Mouse (Mus musculus) adrenal gland (tissue): Measurements from ENCODE around the gene Ssh1.

ENCODE experiments used
- intact Hi-C: fragments of 180-260 bp; cut with DNase I; formaldehyde crosslinking; loops from one replicate; pipeline ENCODE4 v1.15.1; 2025

Gene Ssh1

DNA sequence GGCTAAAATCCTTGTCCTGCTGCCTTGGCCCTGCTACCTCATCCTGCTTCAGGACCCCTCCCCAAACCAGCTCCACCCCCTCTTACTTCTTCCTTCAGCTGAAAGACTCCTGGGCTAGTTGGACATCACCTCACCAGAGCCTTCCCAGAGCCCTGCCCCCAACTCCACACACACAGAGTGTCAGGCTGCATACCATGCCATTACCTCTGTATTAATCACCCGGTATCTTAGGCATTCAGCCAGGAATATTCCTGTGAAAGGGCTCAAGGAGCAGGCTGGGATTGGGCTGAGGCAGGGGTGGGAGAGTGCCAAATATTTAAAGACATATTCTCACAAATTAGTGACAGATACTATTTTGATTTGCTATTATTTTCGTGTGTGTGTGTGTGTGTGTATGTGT is 2.8 kb upstream of the Ssh1 start:
- intact Hi-C loops: no loop called here

DNA sequence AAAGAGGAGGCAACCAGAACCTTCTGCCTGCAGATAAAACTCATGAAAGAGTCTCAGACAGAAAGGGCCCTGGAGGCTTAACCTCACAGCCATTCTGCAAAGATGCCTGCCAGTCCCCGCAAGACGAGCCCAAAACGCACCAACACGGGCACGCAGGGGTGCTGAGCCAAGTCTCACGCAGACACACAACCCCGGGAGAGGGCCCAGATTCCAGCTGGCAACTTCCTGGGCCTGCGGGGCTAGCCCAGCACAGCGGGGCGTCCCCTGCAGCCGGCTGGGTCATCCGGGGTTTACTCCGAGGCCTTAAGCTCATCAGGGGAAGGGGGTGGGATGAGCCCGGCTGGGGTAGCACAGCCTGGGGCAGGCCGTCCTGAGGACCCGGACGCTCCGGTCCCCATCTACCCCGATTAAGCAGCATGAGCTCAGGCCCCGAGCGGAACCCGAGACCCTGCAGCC is 635 bp downstream of the Ssh1 start:
- intact Hi-C loops: no loop called here

DNA sequence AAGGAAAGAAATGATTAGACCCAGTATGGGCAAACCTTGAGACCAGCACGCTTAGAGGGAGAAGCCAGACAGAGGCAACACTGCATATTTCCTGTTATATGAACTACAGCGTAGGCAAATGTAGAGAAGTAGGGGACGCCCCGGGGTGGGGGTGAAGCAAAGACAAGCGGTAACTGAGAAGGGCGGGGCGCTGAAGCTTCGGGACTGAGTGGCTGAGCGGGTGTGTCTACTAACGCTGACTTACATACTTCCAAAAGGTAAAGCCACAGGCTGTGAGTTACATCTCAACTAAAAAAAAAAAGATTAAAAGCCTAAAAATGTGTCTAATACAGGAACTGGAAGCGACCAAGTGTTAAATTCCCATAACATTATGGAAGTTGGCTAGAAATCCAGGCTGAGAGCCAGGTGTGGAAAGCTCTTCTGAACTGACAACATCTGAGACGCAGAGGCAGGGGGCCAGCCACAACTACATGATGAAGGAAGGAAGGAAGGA is 1.3 kb downstream of the Ssh1 start:
- intact Hi-C loops: no loop called here

DNA sequence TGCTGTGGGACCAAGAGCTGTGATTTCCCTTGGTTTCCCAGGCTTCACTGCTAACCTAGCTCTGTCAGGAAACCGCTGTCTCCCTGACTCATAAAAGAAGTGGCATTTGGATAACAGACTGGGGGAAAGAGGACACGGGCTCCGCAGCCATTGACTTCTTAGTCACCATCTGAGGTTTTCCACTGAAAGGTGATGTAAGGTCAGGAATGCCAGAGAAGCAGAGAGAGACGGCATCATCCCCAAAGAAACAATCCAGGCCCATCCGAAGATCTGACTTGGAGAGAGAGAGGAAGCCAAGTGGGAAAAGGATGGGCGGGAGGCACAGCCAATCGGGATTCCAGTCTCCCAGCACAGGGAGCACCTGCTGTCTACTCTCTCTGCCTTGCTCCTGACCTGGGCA is 2.6 kb downstream of the Ssh1 start:
- intact Hi-C loops: no loop called here

DNA sequence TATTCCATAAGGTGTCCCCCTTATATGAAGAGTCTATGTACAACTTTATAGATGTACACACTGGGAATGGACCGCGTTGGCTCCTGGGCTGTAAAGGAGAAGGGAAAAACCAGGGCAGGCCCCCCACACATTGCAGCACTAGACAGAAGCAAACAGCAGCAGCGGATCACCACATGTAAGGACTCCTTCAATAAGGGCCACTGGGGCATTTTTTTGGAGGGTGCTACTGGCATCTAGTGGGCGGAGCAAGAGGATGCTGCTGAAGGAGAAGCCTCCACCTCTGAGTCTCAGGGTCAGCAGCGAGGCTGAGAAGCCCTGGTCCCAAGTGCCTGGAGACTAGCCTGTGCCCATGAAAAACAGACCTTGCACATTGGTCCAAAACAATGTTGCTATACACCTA is 3.1 kb downstream of the Ssh1 start:
- intact Hi-C loops: no loop called here

DNA sequence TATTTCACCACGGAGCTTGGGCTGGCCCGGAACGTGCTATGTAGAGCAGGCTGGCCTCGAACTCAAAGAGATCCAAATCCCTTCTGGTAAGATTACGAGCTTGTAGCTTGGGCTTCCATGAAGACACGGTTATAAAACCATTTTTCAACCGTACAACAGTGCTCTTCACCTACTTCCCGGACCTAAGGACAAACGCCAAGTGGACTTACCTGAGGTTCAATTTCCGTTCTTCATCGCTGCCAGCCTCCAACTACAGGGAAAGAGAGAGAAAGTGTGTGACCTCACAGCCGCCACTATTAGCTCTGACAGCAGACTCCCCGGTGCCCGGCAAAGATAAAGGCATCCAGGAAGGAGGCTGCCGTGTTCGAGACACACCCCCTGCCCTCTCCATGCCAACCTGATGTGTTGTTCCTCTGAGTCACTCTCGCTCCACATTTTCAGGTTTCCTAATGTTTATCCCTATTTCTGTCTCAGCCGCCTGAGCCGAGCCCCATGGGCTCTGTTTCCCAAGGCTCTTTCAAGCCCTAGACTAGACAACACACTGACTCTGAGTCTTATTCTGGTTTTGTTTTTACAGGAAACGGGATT is 4.2 kb downstream of the Ssh1 start:
- intact Hi-C loops: no loop called here

DNA sequence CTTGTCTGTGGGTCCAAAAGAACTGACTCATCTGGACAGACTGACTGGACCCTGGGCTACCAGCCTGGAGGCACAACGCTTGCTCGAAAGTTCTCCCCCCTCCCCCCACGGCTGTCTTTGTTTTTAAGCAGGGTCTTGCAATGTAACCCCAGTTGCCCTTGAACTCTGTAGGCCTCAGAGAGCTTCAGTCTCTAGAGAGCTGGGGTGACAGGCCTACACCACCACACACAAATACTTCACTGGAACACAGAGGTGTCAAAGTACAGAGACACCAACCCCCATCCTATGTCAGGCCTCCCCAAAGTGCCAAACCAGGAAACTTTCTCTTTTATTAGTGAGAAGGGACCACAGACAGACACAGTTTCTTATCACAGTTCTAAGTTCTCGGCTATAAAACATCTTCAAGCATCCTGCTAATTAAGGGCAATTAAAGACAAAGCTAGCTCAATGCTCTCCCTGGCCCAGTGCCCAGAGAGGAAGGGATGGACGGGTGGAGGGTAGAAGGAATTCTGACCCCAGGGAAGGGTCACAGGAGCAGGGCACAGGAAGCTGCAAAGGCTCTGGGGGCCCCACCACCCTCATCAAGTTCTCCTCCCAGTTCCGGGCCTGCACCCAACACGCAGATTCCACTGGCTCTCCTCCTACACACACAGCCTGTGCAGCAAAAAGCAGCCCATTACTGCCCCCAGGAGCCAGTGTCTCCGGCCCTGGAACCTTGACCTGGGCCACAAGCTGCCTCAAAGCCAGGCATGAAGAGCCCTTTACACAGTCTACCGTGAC is 7.3 kb downstream of the Ssh1 start:
- intact Hi-C loops: no loop called here

DNA sequence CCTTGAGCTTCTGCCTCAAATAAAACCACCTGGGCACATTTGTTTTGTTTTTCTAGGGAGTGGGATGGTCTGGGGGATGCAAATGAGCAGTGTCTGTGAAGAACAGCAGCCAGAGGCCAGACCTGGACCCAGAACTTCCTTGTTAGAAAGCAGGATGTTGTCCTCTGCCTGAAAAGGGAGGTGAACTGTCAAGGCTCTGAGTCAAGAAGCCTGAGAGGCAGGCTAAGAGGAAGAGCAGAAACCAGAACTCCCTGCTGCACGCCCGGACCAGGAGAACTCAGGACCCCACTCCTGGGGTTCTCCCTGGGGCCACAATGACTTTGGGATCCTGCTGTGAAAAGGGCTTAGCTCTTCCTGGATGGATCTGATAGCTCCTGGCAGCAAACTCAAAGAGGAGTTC is 8.0 kb downstream of the Ssh1 start:
- intact Hi-C loops: no loop called here

DNA sequence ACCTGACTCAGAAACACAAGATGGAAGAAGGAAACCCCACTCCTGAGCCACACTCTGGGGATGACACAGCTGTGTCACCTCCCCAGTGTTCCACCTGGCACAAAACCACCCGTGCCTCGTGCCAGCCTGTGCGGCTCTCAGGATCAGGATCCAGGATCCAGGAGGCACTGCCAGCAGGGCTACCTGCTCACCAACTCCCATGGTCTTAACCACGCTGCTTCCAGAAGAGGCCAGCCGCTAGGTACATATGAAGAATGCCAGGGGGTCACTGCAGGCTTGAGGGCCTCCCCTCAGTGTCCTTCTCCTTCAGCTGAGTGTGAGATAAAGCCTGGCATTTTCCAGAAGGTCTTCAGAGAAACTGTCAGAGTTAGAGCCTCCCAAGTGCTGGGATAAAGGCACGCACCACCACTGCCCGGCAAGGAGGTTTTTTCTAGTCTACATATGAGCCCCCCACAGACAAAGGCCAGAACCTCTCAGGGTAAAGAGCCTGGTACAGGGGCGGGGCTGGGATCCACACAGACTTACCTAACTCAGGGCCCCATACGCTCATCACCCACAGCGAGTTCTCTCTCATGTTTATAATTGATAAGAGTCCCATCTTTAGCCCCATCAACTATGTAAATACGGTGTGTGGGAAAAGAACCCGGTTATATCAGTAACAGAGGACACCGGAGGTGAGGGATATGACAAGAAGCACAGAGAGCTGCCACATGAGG is 9.5 kb downstream of the Ssh1 start:
- intact Hi-C loops: no loop called here

DNA sequence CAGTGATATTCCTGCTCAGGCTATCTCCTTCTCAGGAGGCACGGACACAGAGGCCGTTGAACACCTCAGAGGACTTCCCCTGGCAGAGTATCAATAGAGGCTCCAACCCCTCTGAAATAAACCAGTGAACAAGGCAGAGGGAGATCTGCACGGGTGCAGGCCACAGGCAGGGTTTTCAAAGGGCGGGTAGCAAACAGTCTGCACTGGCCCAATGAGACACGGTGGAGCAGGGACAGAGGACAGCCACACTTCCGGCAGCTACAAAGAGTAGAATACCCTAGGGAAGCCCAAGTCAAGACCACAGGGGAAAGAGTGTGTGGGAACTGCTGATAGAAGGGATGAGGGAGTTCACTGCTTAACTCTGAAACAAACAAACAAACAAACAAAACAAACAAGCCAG is 10.2 kb downstream of the Ssh1 start:
- intact Hi-C loops: no loop called here

DNA sequence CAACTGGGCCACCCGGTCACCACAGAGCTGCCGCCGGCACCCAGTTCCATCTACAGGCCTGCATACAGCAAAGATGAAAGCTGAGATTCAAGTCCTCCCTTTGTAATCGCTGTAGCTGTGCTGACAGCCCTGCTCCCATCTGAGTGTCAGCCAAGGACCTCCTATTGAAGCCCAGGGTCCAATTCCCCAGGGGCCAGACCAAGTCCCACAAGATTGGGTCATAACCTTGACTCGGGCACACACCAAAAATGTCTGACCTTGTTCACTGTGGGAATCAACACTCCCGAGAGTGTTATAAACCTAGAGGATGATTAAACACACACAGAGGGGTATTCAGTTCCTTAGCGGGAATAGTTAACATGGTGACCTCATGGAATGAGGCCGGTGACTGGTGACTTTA is 11.9 kb downstream of the Ssh1 start:
- intact Hi-C loops: no loop called here

DNA sequence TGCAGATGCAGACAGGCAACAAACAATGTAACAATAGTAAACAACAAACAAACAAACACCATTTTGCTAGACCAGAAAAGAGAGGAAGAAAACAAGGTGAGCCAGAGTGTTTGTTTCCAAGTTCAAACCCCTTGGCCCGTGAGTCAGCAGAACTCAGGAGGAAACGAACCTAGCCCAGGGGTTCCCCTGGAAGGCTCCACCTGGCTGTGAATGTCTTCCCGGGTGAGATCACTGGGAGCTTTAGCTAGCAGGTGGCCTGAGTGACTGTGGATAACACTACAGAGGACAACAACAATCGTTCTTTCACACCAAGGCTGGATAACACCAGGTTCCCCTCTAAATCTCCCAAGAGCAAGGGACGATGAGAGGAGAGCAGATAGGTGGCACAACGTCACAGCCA is 12.5 kb downstream of the Ssh1 start:
- intact Hi-C loops: no loop called here

DNA sequence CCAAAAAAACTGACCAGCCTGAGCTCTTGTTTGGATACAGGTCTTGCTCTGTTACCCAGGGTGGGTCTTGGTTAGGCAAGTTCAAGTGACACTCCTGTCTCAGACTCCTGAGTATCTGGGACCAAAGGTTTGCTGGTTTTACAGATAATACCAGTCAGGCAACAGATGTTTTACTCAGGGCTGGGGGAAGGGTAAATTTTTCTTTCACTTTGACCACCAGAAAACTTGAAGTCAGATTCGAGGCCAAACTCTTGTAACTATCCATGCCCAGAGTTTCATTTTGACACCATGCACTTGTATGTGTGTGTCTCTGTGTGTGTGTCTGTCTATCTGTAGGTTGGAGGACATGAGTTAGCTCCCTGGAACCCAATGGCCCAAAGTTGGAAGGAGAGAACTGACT is 13.2 kb downstream of the Ssh1 start:
- intact Hi-C loops: no loop called here

DNA sequence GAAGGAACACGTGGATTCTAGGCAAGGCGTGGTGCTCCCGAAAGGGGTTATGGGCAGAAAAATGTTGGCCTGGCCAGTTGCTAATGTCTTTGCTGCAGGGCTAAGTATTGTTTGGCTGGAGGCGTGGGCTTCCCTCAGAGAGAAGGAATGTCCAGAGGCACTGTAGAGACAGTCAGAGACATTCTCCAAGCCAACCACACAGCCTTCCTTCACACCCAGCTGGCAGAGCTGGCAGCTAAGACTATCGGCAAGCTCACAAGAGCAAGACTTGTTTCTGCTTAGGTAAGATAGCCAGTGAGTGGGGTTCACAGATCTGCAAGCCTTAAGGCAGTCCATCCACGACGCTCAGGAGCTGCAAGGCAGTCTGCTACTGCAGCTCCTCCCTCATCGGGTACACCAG is 16.4 kb downstream of the Ssh1 start:
- intact Hi-C loops: no loop called here

DNA sequence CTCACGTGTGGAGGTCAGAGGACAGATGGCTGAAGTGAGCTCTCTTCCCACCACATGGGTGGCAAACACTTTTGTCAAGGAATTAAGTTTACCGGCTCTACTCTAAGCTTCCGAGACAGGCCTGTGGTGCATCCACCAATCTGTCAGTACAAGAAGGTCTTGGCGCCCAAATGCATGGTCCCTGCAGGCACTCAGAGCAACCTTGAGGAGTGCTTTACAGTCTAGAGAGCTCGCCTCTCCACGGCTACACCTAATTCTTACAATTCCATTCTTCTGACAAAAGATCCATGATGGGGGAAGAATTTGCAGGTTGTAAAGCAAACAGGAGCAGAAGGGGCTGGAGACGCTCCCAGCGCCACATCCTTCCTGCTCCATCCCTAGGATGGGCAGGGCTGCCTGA is 17.1 kb downstream of the Ssh1 start:
- intact Hi-C loops: no loop called here

DNA sequence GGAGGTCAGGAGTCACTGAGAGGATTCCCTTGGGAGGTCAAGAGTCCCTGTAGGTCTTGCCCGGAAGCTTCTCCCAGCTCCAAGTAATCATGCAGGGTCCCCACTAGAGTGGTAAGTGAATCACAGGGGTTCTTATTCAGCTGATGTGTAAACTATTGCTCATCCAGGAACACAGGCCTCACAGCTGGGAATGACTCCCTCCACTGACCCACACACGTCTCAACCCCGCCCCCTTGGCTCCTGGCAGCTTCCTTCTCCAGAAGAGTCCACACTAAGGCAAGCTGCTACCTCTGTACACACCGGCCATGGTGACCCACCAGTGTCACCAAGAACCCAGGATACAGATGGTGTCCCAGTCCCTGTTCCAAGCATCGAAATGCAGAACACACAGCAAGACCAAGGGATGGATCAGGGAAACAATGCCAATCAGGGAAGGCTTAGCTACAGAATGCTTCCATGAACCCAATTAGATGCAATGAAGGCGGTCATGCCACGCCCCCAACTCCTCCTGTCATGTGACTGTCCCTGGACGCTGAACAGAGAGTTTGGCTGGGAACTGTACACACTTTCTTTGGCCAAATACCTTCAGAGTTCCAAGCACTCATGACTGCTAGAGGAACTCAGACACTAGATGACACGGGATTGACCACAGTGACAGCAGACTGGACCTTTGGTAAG is 18.0 kb downstream of the Ssh1 start:
- intact Hi-C loops: no loop called here

DNA sequence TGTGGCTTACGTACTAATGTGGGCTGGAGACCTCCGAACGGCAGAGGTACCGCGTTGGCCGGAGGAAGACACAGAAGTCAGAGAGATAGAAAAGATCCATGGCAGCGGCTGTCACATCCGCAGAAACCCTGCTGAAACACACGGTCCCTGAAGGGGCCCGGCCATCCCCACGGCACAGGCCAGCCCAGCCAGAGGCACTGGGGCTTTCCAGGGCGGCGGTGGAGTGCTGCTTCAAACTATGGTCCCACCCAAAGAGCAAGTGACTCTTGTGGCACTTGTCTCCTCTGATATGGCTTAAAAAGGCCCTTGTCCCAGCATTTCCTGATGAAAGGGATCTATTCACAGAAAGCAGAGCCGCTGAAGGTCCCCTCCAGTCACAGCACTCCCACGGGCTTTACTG is 19.1 kb downstream of the Ssh1 start:
- intact Hi-C loops: no loop called here

DNA sequence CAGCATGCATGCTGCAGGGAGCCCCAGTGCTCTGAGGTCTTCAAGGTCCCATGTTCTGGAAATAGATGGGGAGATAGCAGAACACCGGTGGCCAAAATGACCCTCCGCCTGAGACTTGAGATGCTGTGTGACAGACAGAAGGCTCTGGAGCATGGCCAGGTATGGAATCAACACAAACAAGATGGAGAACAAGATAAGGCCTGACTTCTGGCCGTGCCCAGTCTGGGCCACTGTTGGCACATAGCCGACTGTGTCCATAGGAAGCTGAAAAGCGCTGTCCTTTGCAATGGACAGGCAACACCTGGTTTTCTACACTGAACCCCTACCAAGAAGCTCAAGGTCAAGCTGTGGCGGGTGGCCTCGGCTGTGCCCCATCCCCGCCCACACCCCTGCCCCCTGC is 19.9 kb downstream of the Ssh1 start:
- intact Hi-C loops: no loop called here

DNA sequence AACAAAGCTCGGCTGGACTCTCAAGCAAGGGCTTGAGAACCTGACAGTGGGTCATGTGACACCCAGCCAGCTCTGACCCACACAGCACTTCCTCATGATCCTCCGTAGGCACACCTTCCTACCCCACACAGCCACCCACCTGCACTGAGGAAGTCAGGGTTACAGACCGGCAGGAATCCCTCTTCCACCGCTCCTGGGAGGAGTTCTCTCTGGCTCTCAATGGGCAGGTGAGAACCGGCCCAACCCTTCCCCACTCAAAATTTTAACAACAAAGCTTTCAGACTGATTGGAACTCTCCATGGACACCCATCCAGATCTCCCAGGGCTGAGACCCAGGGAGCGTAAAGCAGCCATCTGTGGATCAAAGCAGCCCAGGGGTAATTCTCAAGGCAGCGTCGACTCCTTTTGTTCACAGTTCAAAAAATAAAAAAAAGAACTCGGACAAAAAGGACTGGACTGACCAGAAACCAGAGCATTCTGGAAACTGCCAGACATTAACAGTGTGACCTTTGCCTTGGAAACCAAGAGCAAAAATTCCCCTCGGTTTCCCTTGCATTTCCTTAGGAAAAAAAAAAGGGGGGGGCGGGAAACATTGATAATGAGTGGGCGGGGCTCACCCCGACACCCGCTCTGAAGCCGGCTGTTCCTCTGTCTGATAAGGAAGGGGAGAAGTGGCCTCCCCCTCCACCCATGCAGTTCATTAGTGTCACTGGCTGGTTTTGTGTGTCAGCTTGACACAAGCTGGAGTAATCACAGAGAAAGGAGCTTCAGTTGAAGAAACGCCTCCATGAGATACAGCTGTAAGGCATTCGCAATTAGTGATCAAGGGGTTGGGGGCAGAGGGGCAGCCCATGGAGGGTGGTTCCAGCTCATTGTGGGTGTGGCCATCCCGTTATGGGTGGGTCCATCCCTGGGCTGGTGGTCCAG is 20.8 kb downstream of the Ssh1 start:
- intact Hi-C loops: no loop called here

DNA sequence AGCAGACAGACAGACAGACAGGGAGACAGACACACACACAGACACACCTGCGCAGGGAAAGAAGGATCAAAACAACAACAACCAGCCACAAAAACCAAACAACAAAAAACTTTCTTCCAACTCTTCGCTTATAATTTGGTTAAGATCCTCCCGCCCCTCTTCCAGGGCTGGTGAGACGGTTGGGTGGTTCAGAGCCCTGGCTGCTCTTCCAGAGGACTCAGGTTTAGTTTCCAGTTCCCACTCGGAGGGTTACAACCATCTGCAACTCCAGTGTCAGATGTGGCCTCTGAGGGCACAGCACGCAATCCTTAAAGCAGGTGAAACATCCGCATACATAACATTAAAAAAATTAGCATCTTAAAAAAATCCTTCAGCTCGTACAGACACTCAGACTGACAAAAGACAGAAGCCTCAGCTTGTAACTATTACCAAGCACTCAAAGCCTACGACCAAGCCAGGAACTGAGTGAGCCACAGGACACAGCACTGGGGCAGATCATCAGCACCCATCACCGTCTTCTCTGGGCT is 22.2 kb downstream of the Ssh1 start:
- intact Hi-C loops: no loop called here

DNA sequence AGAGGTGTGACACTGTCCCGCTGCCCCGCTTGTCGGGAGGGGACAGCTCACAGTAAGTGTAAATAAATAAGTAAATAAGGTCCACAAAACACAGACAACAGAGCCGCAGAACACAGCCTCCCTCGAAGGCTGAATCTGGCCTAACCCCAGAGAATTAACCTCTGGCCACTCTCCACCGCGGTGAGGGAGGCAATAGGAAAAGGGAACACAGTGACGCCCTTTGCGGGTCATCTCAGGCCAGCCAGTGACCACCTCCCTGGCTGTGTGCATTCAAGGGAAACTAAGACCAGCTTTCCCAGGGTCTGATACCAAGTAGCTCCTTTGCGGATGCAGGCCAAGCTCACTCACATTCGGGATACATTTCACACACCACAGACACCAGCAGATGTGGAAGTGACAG is 25.3 kb downstream of the Ssh1 start:
- intact Hi-C loops: no loop called here
